Mouse (Mus musculus) CD4-positive, CD25-positive, alpha-beta regulatory T cell, adult 4 months (primary cell): Measurements from ENCODE around the gene Nfs1. TPM values are rescaled to one million over a fixed set of nuclear protein-coding genes. Genes with fewer than 3 reads are reported as not detected.
"Not testable (repeated sequence)": the region's sequence is repeated elsewhere in the genome, so short reads cannot be mapped to it uniquely, and the experiment has no call there.

Experiments used
- ATAC-seq: one replicate; pipeline ENCODE4 v1.8.0; 2017
- polyA plus RNA-seq, 2 experiments: library from polyadenylated mRNA; unstranded; fragments of 100-300 nt; shearing (Covaris generic); gene quantifications; one replicate each; pipeline ENCODE4 v1.2.1; 2017

The Nfs1 gene
- polyA plus RNA-seq, result 10 to 100 TPM; 40.2 to 47.6 TPM

- peak; percentile 93 for ATAC-seq
These were observed at the start of gene Nfs1, which contains the start of gene Romo1 for GRCm38 (mm10) chr2:156143953-156144724. Gene Nfs1 (minus strand): TSS chr2:156144186. Gene Romo1 (plus strand): TSS chr2:156144039.

- ATAC-seq, result no peak
These were observed 49.3 kb upstream of the Nfs1 start for GRCm38 (mm10) chr2:156193066-156193862.

- no peak for ATAC-seq
These were observed 48.1 kb upstream of the Nfs1 start for GRCm38 (mm10) chr2:156192068-156192467.

- ATAC-seq, result no peak
These were observed 47.6 kb upstream of the Nfs1 start for GRCm38 (mm10) chr2:156191540-156191939.

GRCm38 (mm10) chr2:156190004-156190896 is 46.3 kb upstream of the Nfs1 start:
- ATAC-seq, result peak; percentile 90

- not testable (repeated sequence) for ATAC-seq
These were observed 45.3 kb upstream of the Nfs1 start for GRCm38 (mm10) chr2:156189241-156189640.

GRCm38 (mm10) chr2:156181592-156181991 is 37.6 kb upstream of the Nfs1 start:
- ATAC-seq, result no peak

- no peak for ATAC-seq
These were observed 37.0 kb upstream of the Nfs1 start for GRCm38 (mm10) chr2:156180824-156181590.

GRCm38 (mm10) chr2:156180094-156180821 is 36.3 kb upstream of the Nfs1 start, which contains the start of gene Rbm39:
Gene Rbm39 (minus strand): TSS chr2:156180238.
- peak; percentile 87 for ATAC-seq

GRCm38 (mm10) chr2:156179796-156180093 is 35.8 kb upstream of the Nfs1 start:
- ATAC-seq, result no peak

- peak; percentile 63 for ATAC-seq
These were observed 35.2 kb upstream of the Nfs1 start for GRCm38 (mm10) chr2:156179046-156179795.

- no peak for ATAC-seq
These were observed 33.7 kb upstream of the Nfs1 start for GRCm38 (mm10) chr2:156177651-156178050.

- ATAC-seq, result no peak
These were observed 33.1 kb upstream of the Nfs1 start for GRCm38 (mm10) chr2:156177079-156177478.

- no peak for ATAC-seq
These were observed 22.6 kb upstream of the Nfs1 start for GRCm38 (mm10) chr2:156166557-156166956.

- ATAC-seq, result no peak
These were observed 21.5 kb upstream of the Nfs1 start for GRCm38 (mm10) chr2:156165478-156165877.

- no peak for ATAC-seq
These were observed 7.6 kb upstream of the Nfs1 start for GRCm38 (mm10) chr2:156151538-156151937.

GRCm38 (mm10) chr2:156147316-156147915 is 3.4 kb upstream of the Nfs1 start:
- ATAC-seq, result no peak

GRCm38 (mm10) chr2:156146272-156146989 is 2.4 kb upstream of the Nfs1 start:
- ATAC-seq, result no peak

- no peak for ATAC-seq
These were observed 1.6 kb upstream of the Nfs1 start for GRCm38 (mm10) chr2:156145486-156146130.
